Mouse (Mus musculus) T-helper 17 cell (primary cell): ENCODE measurements around the gene Serinc4.

Experiments
- in situ Hi-C, 2 experiments: fragments of 300-600 bp; cut with MboI, MseI; formaldehyde crosslinking; loops; 1 replicate in 1 of 2; 2 replicates in 1 of 2; pipeline ENCODE4 v1.15.1; 2025; ENCODE audit warnings: high pct_unique_total_duplicates in 2 of 2

The Serinc4 gene

GRCm38 (mm10) chr2:121448136-121448535 lies 8.4 kb downstream of the Serinc4 start:
- in situ Hi-C loops: no loop called here

DNA sequence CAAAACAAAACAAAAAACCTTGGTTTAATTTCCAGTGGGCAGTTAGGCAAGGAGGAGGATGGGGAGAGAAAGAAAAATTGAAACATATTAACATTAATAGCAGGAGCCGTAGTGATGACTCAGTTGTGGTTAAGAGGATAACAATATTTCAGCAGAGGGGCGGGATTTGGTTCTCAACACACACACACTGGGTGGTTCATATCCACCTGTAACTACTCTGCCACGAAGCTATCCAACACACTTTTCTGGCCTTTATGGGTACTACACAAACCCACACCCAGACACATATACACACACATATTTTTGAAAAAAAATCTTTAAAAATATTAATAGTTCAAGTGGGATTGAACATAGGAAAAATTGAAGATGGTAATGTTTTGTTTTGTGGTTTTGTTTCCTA lies 9.6 kb downstream of the Serinc4 start:
- in situ Hi-C loops: no loop called here

GRCm38 (mm10) chr2:121446506-121446905 lies 10.1 kb downstream of the Serinc4 start:
- in situ Hi-C loops: no loop called here

- in situ Hi-C loops: no loop called here
Observed at GRCm38 (mm10) chr2:121445117-121445516, 11.5 kb downstream of the Serinc4 start.

DNA sequence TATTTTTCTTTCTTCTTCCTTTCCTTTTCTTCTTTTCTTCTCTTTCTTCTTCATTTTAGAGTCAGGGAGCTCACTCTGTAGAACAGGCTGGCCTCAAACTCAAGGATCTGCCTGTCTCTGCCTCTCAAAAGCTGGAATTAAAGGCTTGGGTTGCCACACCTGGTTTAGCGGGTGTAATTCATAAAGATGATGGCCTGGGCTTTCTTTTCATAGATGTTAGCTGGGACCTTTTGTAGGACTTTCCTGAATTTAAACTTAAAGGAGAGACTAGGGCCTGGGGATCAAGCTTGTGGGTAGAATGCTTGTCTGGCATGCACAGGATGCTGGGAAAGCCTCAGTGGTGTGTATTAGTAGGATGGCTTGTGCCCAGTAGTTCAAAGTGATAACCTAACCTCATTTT lies 12.4 kb downstream of the Serinc4 start, which contains the start of gene Ell3:
Gene Ell3, minus strand, starts transcription at position 101 of the 400 bp plus-strand sequence.
- in situ Hi-C loops: loop anchor here in 1 of 2 experiments (5.0 kb wide), 1 partner anchor 37 kb away; no protein-coding TSS in a partner anchor

DNA sequence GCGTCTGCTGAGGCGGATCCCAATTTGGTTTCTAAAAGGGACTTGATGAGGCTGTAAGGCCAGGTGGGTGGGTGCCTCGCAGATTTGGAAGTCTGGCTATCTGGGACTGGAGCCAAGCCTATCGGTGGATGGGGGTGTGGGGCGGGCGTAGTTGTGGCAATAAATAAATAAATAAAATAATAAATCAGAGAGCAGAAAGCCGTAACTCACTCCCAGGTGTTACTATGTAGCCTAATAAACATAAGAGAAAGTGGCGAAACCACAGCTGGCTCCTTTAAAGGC lies 13.6 kb downstream of the Serinc4 start:
- in situ Hi-C loops: loop anchor here in 1 of 2 experiments (5.0 kb wide), 1 partner anchor 36 kb away; no protein-coding TSS in a partner anchor

DNA sequence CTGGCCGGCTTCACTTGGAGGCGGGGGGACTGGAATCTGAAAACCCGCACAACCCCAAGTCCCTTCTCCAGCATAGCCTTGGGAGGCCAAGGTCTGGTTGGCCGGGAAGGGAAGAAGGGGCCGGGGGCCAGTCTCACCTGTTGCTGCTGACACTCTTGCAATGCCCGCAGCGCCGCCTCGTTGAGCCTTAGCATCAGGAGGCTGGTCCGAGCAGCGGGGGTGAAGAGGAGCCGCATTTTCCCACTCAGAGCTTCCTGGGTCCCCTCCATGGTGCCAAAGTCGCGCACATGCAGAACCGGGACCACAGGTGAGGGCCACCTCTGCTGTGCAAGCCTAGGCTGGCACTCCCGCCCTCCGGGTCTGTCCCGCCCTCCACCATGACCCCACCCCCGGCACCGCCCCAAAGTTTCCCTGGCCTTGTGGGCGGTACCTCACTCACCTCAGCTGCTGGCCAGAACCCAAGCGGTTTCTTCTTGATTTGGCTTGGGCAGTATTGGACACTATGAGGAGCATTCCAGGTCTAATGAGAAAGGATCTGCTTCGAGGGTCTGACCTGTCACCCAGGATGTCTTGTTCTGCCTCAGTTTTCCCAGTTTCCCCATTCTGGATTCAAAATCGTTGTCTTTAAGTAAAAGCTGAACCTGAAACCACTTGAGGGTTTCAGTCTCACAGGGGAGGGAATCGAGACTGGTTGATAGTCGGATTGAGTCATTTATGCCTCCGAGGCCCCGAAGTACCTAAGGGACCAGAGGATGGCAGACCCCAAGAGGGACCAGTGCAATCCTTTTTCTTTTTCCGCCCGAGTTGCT lies 14.1 kb downstream of the Serinc4 start:
- in situ Hi-C loops: loop anchor here in 1 of 2 experiments (5.0 kb wide), 1 partner anchor 35 kb away; no protein-coding TSS in a partner anchor

DNA sequence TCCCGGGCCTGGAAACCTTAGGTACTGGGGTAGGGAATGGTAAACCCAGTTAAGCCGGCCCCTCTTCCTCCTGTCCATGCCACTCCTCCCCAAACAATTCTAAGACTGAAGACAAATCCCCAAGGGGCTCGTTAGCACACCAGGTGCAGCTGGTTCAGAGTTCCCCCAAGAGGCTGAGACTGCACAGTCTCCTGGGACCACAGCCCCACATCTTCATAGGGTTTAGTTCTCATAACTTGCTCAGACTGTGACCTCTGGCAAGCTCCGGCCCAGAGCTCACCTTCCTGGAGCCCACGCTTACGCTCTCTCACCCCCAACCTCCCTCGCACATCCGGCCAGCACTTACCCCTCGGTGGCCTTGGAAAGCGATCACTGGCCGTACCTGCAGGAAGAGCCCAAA lies 14.8 kb downstream of the Serinc4 start:
- in situ Hi-C loops: loop anchor here in 1 of 2 experiments (5.0 kb wide), 1 partner anchor 34 kb away; no protein-coding TSS in a partner anchor

DNA sequence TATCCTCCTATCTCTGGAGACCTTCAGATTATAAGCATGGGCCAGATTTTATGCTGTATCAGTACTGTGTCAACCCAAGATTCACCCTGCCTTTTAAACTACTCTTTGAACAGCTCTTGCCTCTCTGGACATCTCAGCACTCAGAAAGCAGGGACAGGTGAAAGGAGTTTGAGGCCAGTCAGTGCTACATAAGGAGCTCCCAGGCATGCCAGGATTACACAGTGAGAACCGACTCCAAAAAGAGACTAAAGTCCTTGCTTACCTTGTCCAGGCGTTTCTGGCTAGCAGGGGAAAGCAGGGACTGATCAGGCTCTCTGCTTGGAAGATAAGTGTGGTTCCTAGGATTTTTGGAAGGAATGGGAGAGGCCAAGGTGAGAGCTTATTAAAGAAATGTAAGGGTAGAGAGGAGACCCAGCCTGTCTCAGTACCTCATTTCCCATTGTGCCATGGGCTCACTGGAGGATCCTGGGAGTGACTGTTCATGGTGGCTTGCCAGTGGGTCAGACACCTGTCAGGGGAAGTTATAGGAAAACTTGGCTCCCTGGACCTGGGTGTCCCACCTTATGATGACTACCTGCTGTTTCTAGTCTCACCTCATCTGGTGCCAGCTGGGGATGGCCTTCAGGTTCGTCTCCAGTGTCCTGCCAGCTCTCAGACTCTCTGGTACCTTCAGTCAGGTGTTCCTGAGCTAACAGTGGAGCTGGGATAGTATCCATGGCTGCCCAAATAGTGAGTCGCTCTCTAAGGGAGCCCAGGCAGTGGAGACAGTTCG lies 15.6 kb downstream of the Serinc4 start:
- in situ Hi-C loops: loop anchor here in 1 of 2 experiments (5.0 kb wide), 1 partner anchor 34 kb away; no protein-coding TSS in a partner anchor

- in situ Hi-C loops: loop anchor here in 1 of 2 experiments (5.0 kb wide), 1 partner anchor 32 kb away; no protein-coding TSS in a partner anchor
Observed at GRCm38 (mm10) chr2:121439746-121440145, 16.8 kb downstream of the Serinc4 start.

DNA sequence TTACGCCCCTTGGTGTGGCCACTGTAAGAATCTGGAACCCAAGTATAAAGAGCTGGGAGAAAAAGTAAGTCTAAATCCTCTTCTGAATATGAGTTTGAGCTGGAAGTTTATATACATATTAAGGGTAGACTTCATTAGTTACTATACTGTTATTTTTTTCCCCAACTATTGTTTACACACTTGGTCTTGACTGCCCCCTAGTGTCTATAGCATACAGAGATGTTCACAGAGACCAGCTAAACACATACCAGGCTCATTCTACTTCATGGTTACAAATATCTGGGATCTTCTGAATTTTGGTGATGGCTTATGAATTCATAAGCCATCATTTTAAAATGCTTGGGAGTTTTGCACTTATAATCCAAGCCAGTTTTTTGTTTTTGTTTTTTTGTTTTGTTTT lies 21.7 kb downstream of the Serinc4 start:
- in situ Hi-C loops: no loop called here

- in situ Hi-C loops: no loop called here
Observed at GRCm38 (mm10) chr2:121425890-121426289, 30.7 kb downstream of the Serinc4 start.

GRCm38 (mm10) chr2:121423166-121423565 lies 33.4 kb downstream of the Serinc4 start:
- in situ Hi-C loops: no loop called here

GRCm38 (mm10) chr2:121418476-121418875 lies 38.1 kb downstream of the Serinc4 start:
- in situ Hi-C loops: no loop called here

GRCm38 (mm10) chr2:121416356-121416755 lies 40.2 kb downstream of the Serinc4 start:
- in situ Hi-C loops: no loop called here

DNA sequence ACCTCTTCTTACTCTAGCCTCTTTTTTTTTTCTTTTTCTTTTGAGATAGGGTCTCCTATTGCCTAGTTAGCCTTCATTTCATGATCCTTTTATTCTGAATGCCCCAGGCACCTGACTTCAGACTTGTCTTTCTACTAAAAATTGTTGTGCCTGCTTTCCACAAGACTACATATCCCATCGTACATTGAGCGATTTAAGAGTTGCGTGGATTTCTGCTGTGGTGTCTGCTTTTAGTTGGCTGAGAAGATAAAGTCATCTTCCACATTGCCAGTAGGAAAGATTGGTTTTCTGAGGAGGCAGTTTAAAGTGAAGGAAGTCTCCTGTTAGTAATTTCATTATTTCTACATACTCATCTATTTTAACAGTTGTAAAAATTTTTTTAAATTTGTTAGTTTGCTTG lies 41.0 kb downstream of the Serinc4 start:
- in situ Hi-C loops: no loop called here

GRCm38 (mm10) chr2:121415103-121415502 lies 41.5 kb downstream of the Serinc4 start:
- in situ Hi-C loops: no loop called here

DNA sequence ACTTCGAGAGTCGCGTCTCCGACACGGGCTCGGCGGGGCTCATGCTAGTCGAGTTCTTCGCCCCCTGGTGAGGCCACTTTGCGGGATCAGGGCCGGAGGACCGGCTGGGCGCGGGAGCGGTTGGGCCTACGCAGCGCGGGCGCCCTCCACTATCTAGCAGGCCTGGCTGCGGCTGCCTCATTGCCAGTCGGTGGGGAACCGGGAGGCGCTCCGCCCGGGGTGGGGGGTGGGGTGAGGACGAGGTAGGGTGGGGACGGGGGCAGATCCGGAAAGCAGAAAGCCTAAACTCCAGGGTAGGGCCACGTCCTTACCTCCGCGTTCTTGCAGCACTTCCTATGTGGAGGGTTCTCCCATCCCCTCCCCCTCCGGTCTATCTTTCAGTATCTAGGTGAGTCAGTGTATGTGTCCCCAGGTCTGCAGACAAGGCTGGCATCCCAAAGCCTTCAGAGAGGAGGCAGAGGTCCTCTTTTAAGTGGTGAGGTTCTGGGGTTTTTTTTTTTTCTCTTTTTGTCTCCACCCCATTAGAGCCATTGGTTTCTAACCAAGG lies 42.4 kb downstream of the Serinc4 start:
- in situ Hi-C loops: no loop called here

- in situ Hi-C loops: no loop called here
Observed at GRCm38 (mm10) chr2:121413387-121414042, 43.1 kb downstream of the Serinc4 start, which contains the start of the genes Pdia3 and Catsper2. Pdia3 (plus strand) TSS chr2:121413775. Catsper2 (minus strand) TSS chr2:121413792.

DNA sequence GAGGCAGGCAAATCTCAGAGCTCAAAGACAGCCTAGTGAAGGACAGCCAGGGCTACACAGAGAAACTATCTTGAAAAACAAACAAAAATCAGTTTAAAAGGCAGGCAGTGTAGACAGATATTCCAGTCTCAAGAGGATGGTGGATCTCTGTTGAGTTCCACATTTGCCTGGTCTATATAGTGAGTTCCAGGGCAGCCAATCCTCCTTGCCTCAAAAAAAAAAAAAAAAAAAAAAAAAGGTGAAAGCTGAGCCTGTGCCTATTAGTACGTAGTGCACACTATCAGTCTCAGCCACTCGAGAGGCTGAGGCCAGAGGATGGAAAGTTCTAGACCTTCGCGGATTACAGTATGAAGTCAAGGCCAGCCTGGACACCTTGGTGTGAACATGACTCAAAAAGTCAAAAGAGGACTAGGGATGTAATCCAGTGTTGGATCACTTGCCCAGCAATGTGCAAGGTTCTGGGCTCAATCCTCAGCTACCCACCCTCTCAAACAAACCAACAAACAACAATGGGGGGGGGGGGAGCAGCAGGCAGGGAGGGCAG lies 43.7 kb downstream of the Serinc4 start:
- in situ Hi-C loops: no loop called here

DNA sequence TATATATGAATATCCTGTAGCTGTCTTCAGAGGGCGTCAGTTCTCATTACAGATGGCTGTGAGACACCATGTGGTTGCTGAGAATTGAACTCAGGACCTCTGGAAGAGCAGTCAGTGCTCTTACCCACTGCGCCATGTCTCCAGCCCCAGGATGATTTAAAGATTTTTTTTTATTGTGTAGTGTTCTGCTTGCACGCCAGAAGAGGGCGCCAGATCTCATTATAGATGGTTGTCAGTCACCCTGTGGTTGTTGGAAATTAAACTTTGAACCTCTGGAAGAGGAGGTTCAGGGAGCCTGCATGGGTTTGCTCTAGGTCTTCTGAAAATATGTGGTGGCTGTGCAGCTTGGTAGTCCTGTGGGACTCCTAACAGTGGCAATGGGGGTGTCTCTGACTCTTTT lies 48.4 kb downstream of the Serinc4 start:
- in situ Hi-C loops: loop anchor here in 1 of 2 experiments (5.0 kb wide), 1 partner anchor 34 kb away; the partner anchor contains the start of gene Ell3
